Mouse (Mus musculus): ENCODE results near the gene Hs6st3. TPM values are rescaled to one million over a fixed set of nuclear protein-coding genes. Genes with fewer than 3 reads are reported as not detected.

Gene Hs6st3
- total and polyA plus RNA-seq, 3 experiments = not detected

DNA sequence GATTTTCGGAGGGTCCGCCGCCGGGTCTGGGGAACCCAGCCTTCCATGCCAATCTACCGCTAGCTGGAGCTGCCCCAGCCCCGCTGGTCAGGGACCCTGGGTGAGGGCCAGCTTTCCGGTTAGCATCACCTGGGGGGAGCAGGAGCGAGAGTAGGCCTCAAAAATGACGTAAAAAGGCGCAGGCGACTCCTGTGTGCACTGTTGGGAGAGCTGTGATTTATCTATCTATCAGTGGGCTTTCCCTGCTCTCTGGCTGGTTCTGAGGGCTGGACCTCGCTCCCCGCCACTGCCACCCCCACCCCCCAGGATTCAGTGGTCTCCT lies 38.6 kb upstream of the Hs6st3 start:
- H3K27ac ChIP-seq (ENCODE audit: insufficient read depth, low read depth) = no peak overlapping the region
- H3K79me2 ChIP-seq (replicated peaks; ENCODE audit: control insufficient read depth, extremely low read depth, insufficient read depth, poor library complexity, severe bottlenecking) = no peaks in the 10 kb centered on the region
- in situ Hi-C loops (cut with MboI; ENCODE audit: low pct_ligation_motif_present, low pct_unique_long_range_greater_than_20kb, low sequenced_read_pairs) = no loop called here
- TF ChIP-seq SIN3A (IDR thresholded peaks at IDR 0.05; ENCODE audit: low read length) (no peak), MAX (IDR thresholded peaks at IDR 0.05; ENCODE audit: low read length) (no peak), MYC (IDR thresholded peaks at IDR 0.05; ENCODE audit: low read depth, low read length) (no peak), USF1 (IDR thresholded peaks at IDR 0.05; ENCODE audit: low read depth, low read length) (no peak), GABPA (IDR thresholded peaks at IDR 0.05; ENCODE audit: insufficient replicate concordance, low read depth, low read length) (no peak)
- no peaks in the 10 kb centered on the region for H3K27me3 ChIP-seq (replicated peaks)
- H3K36me3 ChIP-seq (replicated peaks in 1 of 2; ENCODE audit: control insufficient read depth in 1 of 2, insufficient read depth in 1 of 2, low read length in 1 of 2) = no peaks in the 10 kb centered on the region
- dilution Hi-C loops (cut with MboI; ENCODE audit: extremely low pct_ligation_motif_present, extremely low pct_unique_long_range_greater_than_20kb, low sequenced_read_pairs) = no loop called here
- H3K9ac ChIP-seq (ENCODE audit: insufficient read depth, low read depth) = no peak overlapping the region
- no peaks in the 10 kb centered on the region for H3K4me1 ChIP-seq (ENCODE audit: control insufficient read depth in 1 of 2, insufficient read depth in 2 of 2)
- H3K4me2 ChIP-seq (ENCODE audit: insufficient read depth, low read depth, poor library complexity, severe bottlenecking) = no peak overlapping the region
- no peak overlapping the region for H3K4me3 ChIP-seq (replicated peaks in 1 of 3; ENCODE audit: low read depth in 2 of 3, low read length in 2 of 3, poor library complexity in 1 of 3)
- H3K9me3 ChIP-seq (replicated peaks; ENCODE audit: low read length) = peaks cover 10% of the 10 kb centered on the region
- DNase-seq (ENCODE audit: extremely low read depth) = no peak

DNA sequence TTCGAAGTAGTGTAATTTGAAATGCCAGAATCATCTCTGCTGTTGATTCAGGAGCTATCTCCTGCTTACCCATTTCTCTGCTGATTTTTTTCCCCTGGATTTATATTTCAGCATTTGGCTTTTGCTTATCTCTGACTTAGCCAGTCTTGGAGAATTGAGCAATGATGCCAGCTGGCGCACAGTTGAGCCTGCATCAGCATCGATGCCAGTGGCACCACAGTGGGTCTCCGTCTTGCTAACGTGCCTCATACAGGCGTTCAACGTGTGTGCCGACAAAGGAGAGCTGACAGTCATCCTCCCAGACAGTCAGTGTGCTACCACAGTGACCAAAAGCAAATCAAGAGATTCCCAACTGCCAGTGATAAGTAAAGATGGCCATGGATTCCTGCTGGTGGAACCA lies 30.6 kb upstream of the Hs6st3 start:
- TF ChIP-seq UBTF (IDR thresholded peaks at IDR 0.05; ENCODE audit: low read depth, low read length) = no peak
- no peak for TF ChIP-seq ZMIZ1 (IDR thresholded peaks at IDR 0.05; ENCODE audit: low read depth, low read length)
- no peak for TF ChIP-seq KAT2A (IDR thresholded peaks at IDR 0.05; ENCODE audit: insufficient replicate concordance, low read length)
- TF ChIP-seq HCFC1 (IDR thresholded peaks at IDR 0.05; ENCODE audit: low read depth, low read length) = no peak
- no peak for TF ChIP-seq EP300 (IDR thresholded peaks at IDR 0.05; ENCODE audit: low read length)
- TF ChIP-seq PAX5 (IDR thresholded peaks at IDR 0.05; ENCODE audit: low read length) = no peak
- TF ChIP-seq CHD1 (IDR thresholded peaks at IDR 0.05; ENCODE audit: low read depth, low read length) = no peak
- TF ChIP-seq ZKSCAN1 (IDR thresholded peaks at IDR 0.05; ENCODE audit: borderline replicate concordance, low read depth, low read length) = no peak
- TF ChIP-seq NRF1 (IDR thresholded peaks at IDR 0.05; ENCODE audit: low read depth, low read length) = no peak
- TF ChIP-seq RAD21 (IDR thresholded peaks at IDR 0.05; ENCODE audit: low read depth, low read length) = no peak
- TF ChIP-seq CTCF (conservative IDR thresholded peaks at IDR 0.05 in 1 of 2, IDR thresholded peaks at IDR 0.05 in 1 of 2; ENCODE audit: low read depth in 2 of 2, low read length in 2 of 2) = no peak
- TF ChIP-seq POLR2A (IDR thresholded peaks at IDR 0.05; ENCODE audit: low read depth, low read length) = no peak
- no peak for TF ChIP-seq SIN3A (IDR thresholded peaks at IDR 0.05; ENCODE audit: low read length)
- H3K4me2 ChIP-seq (ENCODE audit: insufficient read depth, low read depth, poor library complexity, severe bottlenecking) = no peak overlapping the region
- H3K4me1 ChIP-seq (ENCODE audit: control insufficient read depth in 1 of 2, insufficient read depth in 2 of 2) = no peaks in the 10 kb centered on the region
- H3K9me3 ChIP-seq (replicated peaks; ENCODE audit: low read length) = peaks cover 11% of the 10 kb centered on the region
- H3K27me3 ChIP-seq (replicated peaks) = no peaks in the 10 kb centered on the region
- no peak overlapping the region for H3K4me3 ChIP-seq (replicated peaks in 1 of 3; ENCODE audit: low read depth in 2 of 3, low read length in 2 of 3, poor library complexity in 1 of 3)
- H3K9ac ChIP-seq (ENCODE audit: insufficient read depth, low read depth) = no peak overlapping the region
- dilution Hi-C loops (cut with MboI; ENCODE audit: extremely low pct_ligation_motif_present, extremely low pct_unique_long_range_greater_than_20kb, low sequenced_read_pairs) (no loop called here), in situ Hi-C loops (cut with MboI; ENCODE audit: low pct_ligation_motif_present, low pct_unique_long_range_greater_than_20kb, low sequenced_read_pairs) (no loop called here)
- DNase-seq (ENCODE audit: extremely low read depth) = no peak
- H3K27ac ChIP-seq (ENCODE audit: insufficient read depth, low read depth) = no peak overlapping the region
- H3K36me3 ChIP-seq (replicated peaks in 1 of 2; ENCODE audit: control insufficient read depth in 1 of 2, insufficient read depth in 1 of 2, low read length in 1 of 2) = no peaks in the 10 kb centered on the region
- H3K79me2 ChIP-seq (replicated peaks; ENCODE audit: control insufficient read depth, extremely low read depth, insufficient read depth, poor library complexity, severe bottlenecking) = no peaks in the 10 kb centered on the region
